Mouse (Mus musculus): Measurements from ENCODE around the gene Pias3. TPM values are rescaled to one million over a fixed set of nuclear protein-coding genes. Genes with fewer than 3 reads are reported as not detected.

The Pias3 gene
- polyA plus RNA-seq, 1 experiment, result 43.5 TPM

GRCm38 (mm10) chr3:96744348-96744747 lies 48.2 kb downstream of the Pias3 start:
- Histone ChIP-seq H3K4me3 (ENCODE audit: insufficient read depth, low read length) (no peak overlapping the region), H3K27ac (ENCODE audit: insufficient read depth, low read depth, low read length) (peak overlapping the region; percentile 53), H3K4me1 (ENCODE audit: control insufficient read depth, insufficient read depth, low read length) (peaks cover 32% of the 10 kb centered on the region)
- TF ChIP-seq CTCF (IDR thresholded peaks at IDR 0.05; ENCODE audit: low read depth, low read length) (no peak), POLR2A (IDR thresholded peaks at IDR 0.05; ENCODE audit: borderline replicate concordance, low read depth, low read length) (no peak)

- peaks cover 26% of the 10 kb centered on the region for H3K4me1 ChIP-seq (ENCODE audit: control insufficient read depth, insufficient read depth, low read length)
- no peak overlapping the region for H3K4me3 ChIP-seq (ENCODE audit: insufficient read depth, low read length)
- TF ChIP-seq POLR2A (IDR thresholded peaks at IDR 0.05; ENCODE audit: borderline replicate concordance, low read depth, low read length) (no peak), CTCF (IDR thresholded peaks at IDR 0.05; ENCODE audit: low read depth, low read length) (no peak)
- H3K27ac ChIP-seq (ENCODE audit: insufficient read depth, low read depth, low read length), result no peak overlapping the region
Observed at GRCm38 (mm10) chr3:96746829-96747228, 50.6 kb downstream of the Pias3 start.

Other genes starting within 250 kb of the Pias3 start
- not detected in 2 replicates for gene BC107364, start 244.1 kb upstream of the Pias3 start, polyA plus RNA-seq (2012; ENCODE audit: insufficient read depth, insufficient read length, missing spikeins)
- gene Hfe2, start 171.2 kb upstream of the Pias3 start, polyA plus RNA-seq (2012; ENCODE audit: insufficient read depth, insufficient read length, missing spikeins), result not detected in 2 replicates
- gene Txnip, start 138.4 kb upstream of the Pias3 start, polyA plus RNA-seq (2012; ENCODE audit: insufficient read depth, insufficient read length, missing spikeins), result 868 and 944 TPM in 2 replicates
- gene Gm16253, start 119.4 kb upstream of the Pias3 start, polyA plus RNA-seq (2012; ENCODE audit: insufficient read depth, insufficient read length, missing spikeins), result not detected in 2 replicates
- 111 and 129 TPM in 2 replicates for gene Polr3gl, start 102.2 kb upstream of the Pias3 start, polyA plus RNA-seq (2012; ENCODE audit: insufficient read depth, insufficient read length, missing spikeins)
- gene Ankrd34a, start 99.7 kb upstream of the Pias3 start, polyA plus RNA-seq (2012; ENCODE audit: insufficient read depth, insufficient read length, missing spikeins), result 0.28 TPM in 1 of 2 replicates, not detected in the other
- gene Lix1l, start 95.2 kb upstream of the Pias3 start, polyA plus RNA-seq (2012; ENCODE audit: insufficient read depth, insufficient read length, missing spikeins), result 21.8 and 23.4 TPM in 2 replicates
- gene Rbm8a, start 66.5 kb upstream of the Pias3 start, polyA plus RNA-seq (2012; ENCODE audit: insufficient read depth, insufficient read length, missing spikeins), result 109 and 163 TPM in 2 replicates
- 25.7 and 32.6 TPM in 2 replicates for gene Pex11b, start 61.0 kb upstream of the Pias3 start, polyA plus RNA-seq (2012; ENCODE audit: insufficient read depth, insufficient read length, missing spikeins)
- not detected in 2 replicates for gene Gm42957, start 60.9 kb upstream of the Pias3 start, polyA plus RNA-seq (2012; ENCODE audit: insufficient read depth, insufficient read length, missing spikeins)
- gene Itga10, start 50.8 kb upstream of the Pias3 start, polyA plus RNA-seq (2012; ENCODE audit: insufficient read depth, insufficient read length, missing spikeins), result 0.28 and 0.44 TPM in 2 replicates
- not detected in 2 replicates for gene Ankrd35, start 26.3 kb upstream of the Pias3 start, polyA plus RNA-seq (2012; ENCODE audit: insufficient read depth, insufficient read length, missing spikeins)
- not detected in 2 replicates for gene Nudt17, start 12.2 kb downstream of the Pias3 start, polyA plus RNA-seq (2012; ENCODE audit: insufficient read depth, insufficient read length, missing spikeins)
- gene Polr3c, start 31.2 kb downstream of the Pias3 start, polyA plus RNA-seq (2012; ENCODE audit: insufficient read depth, insufficient read length, missing spikeins), result 41.6 and 49.1 TPM in 2 replicates
- gene Rnf115, start 31.3 kb downstream of the Pias3 start, polyA plus RNA-seq (2012; ENCODE audit: insufficient read depth, insufficient read length, missing spikeins), result 69.5 and 74.8 TPM in 2 replicates
- gene Pdzk1, start 132.9 kb downstream of the Pias3 start, polyA plus RNA-seq (2012; ENCODE audit: insufficient read depth, insufficient read length, missing spikeins), result not detected in 2 replicates
- gene Cd160, start 133.0 kb downstream of the Pias3 start, polyA plus RNA-seq (2012; ENCODE audit: insufficient read depth, insufficient read length, missing spikeins), result not detected in 2 replicates
- 0.31 TPM in 1 of 2 replicates, not detected in the other for gene Gja5, start 208.3 kb downstream of the Pias3 start, polyA plus RNA-seq (2012; ENCODE audit: insufficient read depth, insufficient read length, missing spikeins)
- gene Gpr89, start 209.0 kb downstream of the Pias3 start, polyA plus RNA-seq (2012; ENCODE audit: insufficient read depth, insufficient read length, missing spikeins), result 21.4 and 22.8 TPM in 2 replicates
- not detected in 2 replicates for gene Gja8, start 229.6 kb downstream of the Pias3 start, polyA plus RNA-seq (2012; ENCODE audit: insufficient read depth, insufficient read length, missing spikeins)

All from bone marrow macrophage, adult 2 months (primary cell).